Mouse (Mus musculus): ENCODE data around the gene Grin3b. TPM values are rescaled to one million over a fixed set of nuclear protein-coding genes. Genes with fewer than 3 reads are reported as not detected.

Grin3b gene
- total and polyA plus RNA-seq, 2 experiments from 2014 or later: 0.34 TPM; not detected in 1

DNA sequence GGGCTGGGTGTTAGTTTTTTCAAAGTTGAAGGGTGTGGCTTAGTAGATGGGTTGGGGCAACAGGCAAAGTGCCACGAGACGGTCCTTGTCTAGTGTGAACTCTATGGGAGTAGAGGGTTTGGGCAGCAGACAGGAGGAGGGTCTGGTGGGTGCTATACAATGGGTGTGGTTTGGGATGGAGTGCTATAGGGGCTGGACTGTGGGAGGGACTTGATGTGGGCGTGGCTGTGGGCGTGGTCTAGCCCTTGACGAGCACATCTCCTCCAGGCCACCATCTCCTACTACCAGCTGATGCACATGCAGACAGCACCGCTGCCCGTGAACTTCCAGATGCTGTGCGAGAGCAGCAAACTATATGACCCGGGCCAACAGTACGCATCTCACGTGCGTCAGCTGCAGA, 55.4 kb downstream of the Grin3b start:
- no peaks in the 10 kb centered on the region for H3K9me3 ChIP-seq (replicated peaks; ENCODE audit: control insufficient read depth, low read length)
- H3K4me2 ChIP-seq (ENCODE audit: low read depth, low read length): no peak overlapping the region
- no peak overlapping the region for H3K4me3 ChIP-seq (ENCODE audit: low read depth, low read length)
- DNase-seq (ENCODE audit: low spot score): no peak
- no peaks in the 10 kb centered on the region for H3K4me1 ChIP-seq (ENCODE audit: control insufficient read depth, insufficient read depth)
- WGBS: 65% methylated on average over 12 of the region's 12 CpGs
- H3K27me3 ChIP-seq (ENCODE audit: control insufficient read depth, insufficient read depth, low read length): no peaks in the 10 kb centered on the region
- no peaks in the 10 kb centered on the region; the same call in 1 of the 2 replicates for H3K36me3 ChIP-seq (replicated peaks; ENCODE audit: control insufficient read depth, insufficient read depth, low read length)
- no peak overlapping the region for H3K27ac ChIP-seq (ENCODE audit: low read depth)
- TF ChIP-seq EP300 (IDR thresholded peaks at IDR 0.05; ENCODE audit: low read depth): no peak
- no peak for TF ChIP-seq CTCF (IDR thresholded peaks at IDR 0.05; ENCODE audit: low read depth)
- ATAC-seq (ENCODE audit: insufficient read depth, low read depth): no peak
- no peak overlapping the region for H3K9ac ChIP-seq (replicated peaks; ENCODE audit: low read depth, low read length)

Other genes starting within 250 kb of the Grin3b start
Only the 30 nearest of the 32 such genes appear.
- 38.6 and 67.5 TPM in 2 replicates for gene Rnf126, start 203.8 kb upstream of the Grin3b start, total RNA-seq (2014; rRNA removed; ENCODE audit: low replicate concordance)
- gene Rnf126, start 203.8 kb upstream of the Grin3b start, polyA plus RNA-seq (2015; fragmentation: Nextera tagmentation; extraction: Ambion mirVana): 35.9 and 37.6 TPM in 2 replicates
- 21.4 and 28.0 TPM in 2 replicates for gene Fstl3, start 193.4 kb upstream of the Grin3b start, total RNA-seq (2014; rRNA removed; ENCODE audit: low replicate concordance)
- 13.2 and 13.7 TPM in 2 replicates for gene Fstl3, start 193.4 kb upstream of the Grin3b start, polyA plus RNA-seq (2015; fragmentation: Nextera tagmentation; extraction: Ambion mirVana)
- 1.3 and 1.4 TPM in 2 replicates for gene Prss57, start 179.8 kb upstream of the Grin3b start, total RNA-seq (2014; rRNA removed; ENCODE audit: low replicate concordance)
- gene Prss57, start 179.8 kb upstream of the Grin3b start, polyA plus RNA-seq (2015; fragmentation: Nextera tagmentation; extraction: Ambion mirVana): not detected in 2 replicates
- 31.2 and 52.3 TPM in 2 replicates for gene Palm, start 177.1 kb upstream of the Grin3b start, total RNA-seq (2014; rRNA removed; ENCODE audit: low replicate concordance)
- gene Palm, start 177.1 kb upstream of the Grin3b start, polyA plus RNA-seq (2015; fragmentation: Nextera tagmentation; extraction: Ambion mirVana): 39.8 and 44.0 TPM in 2 replicates
- gene Misp, start 149.7 kb upstream of the Grin3b start, total RNA-seq (2014; rRNA removed; ENCODE audit: low replicate concordance): not detected in 2 replicates
- gene Misp, start 149.7 kb upstream of the Grin3b start, polyA plus RNA-seq (2015; fragmentation: Nextera tagmentation; extraction: Ambion mirVana): 0.08 and 0.41 TPM in 2 replicates
- 186 and 196 TPM in 2 replicates for gene Ptbp1, start 116.3 kb upstream of the Grin3b start, total RNA-seq (2014; rRNA removed; ENCODE audit: low replicate concordance)
- 39.8 and 40.4 TPM in 2 replicates for gene Ptbp1, start 116.3 kb upstream of the Grin3b start, polyA plus RNA-seq (2015; fragmentation: Nextera tagmentation; extraction: Ambion mirVana)
- gene Prtn3, start 96.2 kb upstream of the Grin3b start, total RNA-seq (2014; rRNA removed; ENCODE audit: low replicate concordance): not detected in 2 replicates
- gene Prtn3, start 96.2 kb upstream of the Grin3b start, polyA plus RNA-seq (2015; fragmentation: Nextera tagmentation; extraction: Ambion mirVana): 0.70 and 0.74 TPM in 2 replicates
- gene Plppr3, start 96.1 kb upstream of the Grin3b start, total RNA-seq (2014; rRNA removed; ENCODE audit: low replicate concordance): 3.2 and 5.9 TPM in 2 replicates
- 2.5 and 3.0 TPM in 2 replicates for gene Plppr3, start 96.1 kb upstream of the Grin3b start, polyA plus RNA-seq (2015; fragmentation: Nextera tagmentation; extraction: Ambion mirVana)
- gene Elane, start 84.5 kb upstream of the Grin3b start, total RNA-seq (2014; rRNA removed; ENCODE audit: low replicate concordance): not detected in 2 replicates
- not detected in 2 replicates for gene Elane, start 84.5 kb upstream of the Grin3b start, polyA plus RNA-seq (2015; fragmentation: Nextera tagmentation; extraction: Ambion mirVana)
- gene Cfd, start 79.9 kb upstream of the Grin3b start, total RNA-seq (2014; rRNA removed; ENCODE audit: low replicate concordance): 0.19 TPM in 1 of 2 replicates, not detected in the other
- 0.22 TPM in 1 of 2 replicates, not detected in the other for gene Cfd, start 79.9 kb upstream of the Grin3b start, polyA plus RNA-seq (2015; fragmentation: Nextera tagmentation; extraction: Ambion mirVana)
- 64.7 and 77.6 TPM in 2 replicates for gene Med16, start 61.8 kb upstream of the Grin3b start, total RNA-seq (2014; rRNA removed; ENCODE audit: low replicate concordance)
- 30.9 and 36.2 TPM in 2 replicates for gene Med16, start 61.8 kb upstream of the Grin3b start, polyA plus RNA-seq (2015; fragmentation: Nextera tagmentation; extraction: Ambion mirVana)
- gene Gm26602, start 59.9 kb upstream of the Grin3b start, total RNA-seq (2014; rRNA removed; ENCODE audit: low replicate concordance): not detected in 2 replicates
- 4.0 and 6.0 TPM in 2 replicates for gene Gm26602, start 59.9 kb upstream of the Grin3b start, polyA plus RNA-seq (2015; fragmentation: Nextera tagmentation; extraction: Ambion mirVana)
- not detected in 2 replicates for gene Kiss1r, start 53.7 kb upstream of the Grin3b start, total RNA-seq (2014; rRNA removed; ENCODE audit: low replicate concordance)
- 0.45 and 0.57 TPM in 2 replicates for gene Kiss1r, start 53.7 kb upstream of the Grin3b start, polyA plus RNA-seq (2015; fragmentation: Nextera tagmentation; extraction: Ambion mirVana)
- 40.9 and 58.4 TPM in 2 replicates for gene R3hdm4, start 49.5 kb upstream of the Grin3b start, total RNA-seq (2014; rRNA removed; ENCODE audit: low replicate concordance)
- 104 and 107 TPM in 2 replicates for gene R3hdm4, start 49.5 kb upstream of the Grin3b start, polyA plus RNA-seq (2015; fragmentation: Nextera tagmentation; extraction: Ambion mirVana)
- 5.3 and 5.6 TPM in 2 replicates for gene Arid3a, start 43.7 kb upstream of the Grin3b start, total RNA-seq (2014; rRNA removed; ENCODE audit: low replicate concordance)
- 0.65 and 0.77 TPM in 2 replicates for gene Arid3a, start 43.7 kb upstream of the Grin3b start, polyA plus RNA-seq (2015; fragmentation: Nextera tagmentation; extraction: Ambion mirVana)
- 29.3 and 51.5 TPM in 2 replicates for gene Wdr18, start 10.6 kb upstream of the Grin3b start, total RNA-seq (2014; rRNA removed; ENCODE audit: low replicate concordance)
- gene Wdr18, start 10.6 kb upstream of the Grin3b start, polyA plus RNA-seq (2015; fragmentation: Nextera tagmentation; extraction: Ambion mirVana): 54.3 and 58.4 TPM in 2 replicates
- 162 and 182 TPM in 2 replicates for gene Tmem259, start 13.6 kb downstream of the Grin3b start, total RNA-seq (2014; rRNA removed; ENCODE audit: low replicate concordance)
- 18.0 and 18.1 TPM in 2 replicates for gene Tmem259, start 13.6 kb downstream of the Grin3b start, polyA plus RNA-seq (2015; fragmentation: Nextera tagmentation; extraction: Ambion mirVana)
- 142 and 158 TPM in 2 replicates for gene Cnn2, start 17.9 kb downstream of the Grin3b start, total RNA-seq (2014; rRNA removed; ENCODE audit: low replicate concordance)
- 126 and 149 TPM in 2 replicates for gene Cnn2, start 17.9 kb downstream of the Grin3b start, polyA plus RNA-seq (2015; fragmentation: Nextera tagmentation; extraction: Ambion mirVana)
- gene Abca7, start 25.8 kb downstream of the Grin3b start, total RNA-seq (2014; rRNA removed; ENCODE audit: low replicate concordance): 10.4 and 11.4 TPM in 2 replicates
- gene Abca7, start 25.8 kb downstream of the Grin3b start, polyA plus RNA-seq (2015; fragmentation: Nextera tagmentation; extraction: Ambion mirVana): 1.9 TPM in 2 replicates
- 3.9 and 11.0 TPM in 2 replicates for gene Arhgap45, start 45.9 kb downstream of the Grin3b start, total RNA-seq (2014; rRNA removed; ENCODE audit: low replicate concordance)
- gene Arhgap45, start 45.9 kb downstream of the Grin3b start, polyA plus RNA-seq (2015; fragmentation: Nextera tagmentation; extraction: Ambion mirVana): 1.9 TPM in 2 replicates
- gene Polr2e, start 69.1 kb downstream of the Grin3b start, total RNA-seq (2014; rRNA removed; ENCODE audit: low replicate concordance): 70.6 and 106 TPM in 2 replicates
- 120 and 123 TPM in 2 replicates for gene Polr2e, start 69.1 kb downstream of the Grin3b start, polyA plus RNA-seq (2015; fragmentation: Nextera tagmentation; extraction: Ambion mirVana)
- gene Gpx4, start 76.5 kb downstream of the Grin3b start, total RNA-seq (2014; rRNA removed; ENCODE audit: low replicate concordance): 490 and 500 TPM in 2 replicates
- gene Gpx4, start 76.5 kb downstream of the Grin3b start, polyA plus RNA-seq (2015; fragmentation: Nextera tagmentation; extraction: Ambion mirVana): 874 and 900 TPM in 2 replicates
- gene Sbno2, start 134.9 kb downstream of the Grin3b start, total RNA-seq (2014; rRNA removed; ENCODE audit: low replicate concordance): 21.1 and 22.0 TPM in 2 replicates
- 5.9 and 6.3 TPM in 2 replicates for gene Sbno2, start 134.9 kb downstream of the Grin3b start, polyA plus RNA-seq (2015; fragmentation: Nextera tagmentation; extraction: Ambion mirVana)
- gene Stk11, start 145.1 kb downstream of the Grin3b start, total RNA-seq (2014; rRNA removed; ENCODE audit: low replicate concordance): 40.3 and 57.4 TPM in 2 replicates
- gene Stk11, start 145.1 kb downstream of the Grin3b start, polyA plus RNA-seq (2015; fragmentation: Nextera tagmentation; extraction: Ambion mirVana): 10.6 and 10.8 TPM in 2 replicates
- 970 and 972 TPM in 2 replicates for gene Atp5d, start 167.9 kb downstream of the Grin3b start, total RNA-seq (2014; rRNA removed; ENCODE audit: low replicate concordance)
- gene Atp5d, start 167.9 kb downstream of the Grin3b start, polyA plus RNA-seq (2015; fragmentation: Nextera tagmentation; extraction: Ambion mirVana): 1,858 and 1,876 TPM in 2 replicates
- 2.8 and 5.9 TPM in 2 replicates for gene Cbarp, start 170.1 kb downstream of the Grin3b start, total RNA-seq (2014; rRNA removed; ENCODE audit: low replicate concordance)
- 1.0 and 1.1 TPM in 2 replicates for gene Cbarp, start 170.1 kb downstream of the Grin3b start, polyA plus RNA-seq (2015; fragmentation: Nextera tagmentation; extraction: Ambion mirVana)
- 100 and 122 TPM in 2 replicates for gene Midn, start 177.6 kb downstream of the Grin3b start, total RNA-seq (2014; rRNA removed; ENCODE audit: low replicate concordance)
- gene Midn, start 177.6 kb downstream of the Grin3b start, polyA plus RNA-seq (2015; fragmentation: Nextera tagmentation; extraction: Ambion mirVana): 12.4 and 15.8 TPM in 2 replicates
- gene Cirbp, start 195.3 kb downstream of the Grin3b start, total RNA-seq (2014; rRNA removed; ENCODE audit: low replicate concordance): 121 and 163 TPM in 2 replicates
- gene Cirbp, start 195.3 kb downstream of the Grin3b start, polyA plus RNA-seq (2015; fragmentation: Nextera tagmentation; extraction: Ambion mirVana): 208 and 330 TPM in 2 replicates
- gene 1600002K03Rik, start 202.2 kb downstream of the Grin3b start, total RNA-seq (2014; rRNA removed; ENCODE audit: low replicate concordance): 0.66 and 8.9 TPM in 2 replicates
- gene 1600002K03Rik, start 202.2 kb downstream of the Grin3b start, polyA plus RNA-seq (2015; fragmentation: Nextera tagmentation; extraction: Ambion mirVana): 4.6 and 5.7 TPM in 2 replicates
- gene Efna2, start 208.8 kb downstream of the Grin3b start, total RNA-seq (2014; rRNA removed; ENCODE audit: low replicate concordance): 2.4 and 3.0 TPM in 2 replicates
- gene Efna2, start 208.8 kb downstream of the Grin3b start, polyA plus RNA-seq (2015; fragmentation: Nextera tagmentation; extraction: Ambion mirVana): 3.3 and 3.7 TPM in 2 replicates